Mouse (Mus musculus) layer of hippocampus, adult 18-20 months (tissue): Measurements from ENCODE around the gene Pmm1. TPM values are rescaled to one million over a fixed set of nuclear protein-coding genes. Genes with fewer than 3 reads are reported as not detected.

Experiments used
- total RNA-seq, 2 experiments: library from RNA; stranded (reverse); gene quantifications; 2 replicates each; pipeline ENCODE4 v1.2.3; 2021

Gene Pmm1
- total RNA-seq, 2 experiments from 2014 or later = 216 to 221 TPM

Other genes starting within 250 kb of the Pmm1 start
- 100 to 1,000 TPM; 154 to 159 TPM for gene Zc3h7b, start 215.9 kb downstream of the Pmm1 start, total RNA-seq
- gene Rangap1, start 215.4 kb downstream of the Pmm1 start, total RNA-seq = 100 to 1,000 TPM; 158 to 167 TPM
- gene Tef, start 158.5 kb downstream of the Pmm1 start, total RNA-seq = 100 to 1,000 TPM; 293 to 297 TPM
- gene Tob2, start 102.1 kb downstream of the Pmm1 start, total RNA-seq = 10 to 100 TPM; 33.8 to 45.2 TPM
- 10 to 100 TPM; 34.3 to 36.2 TPM for gene Phf5a, start 89.0 kb downstream of the Pmm1 start, total RNA-seq
- 100 to 1,000 TPM; 452 to 460 TPM for gene Aco2, start 88.6 kb downstream of the Pmm1 start, total RNA-seq
- 10 to 100 TPM; 47.4 to 50.7 TPM for gene Polr3h, start 34.7 kb downstream of the Pmm1 start, total RNA-seq
- 10 to 100 TPM; 71.1 to 72.6 TPM for gene Csdc2, start 24.2 kb downstream of the Pmm1 start, total RNA-seq
- not detected for gene 1700029P11Rik, start 19.6 kb upstream of the Pmm1 start, total RNA-seq
- 10 to 100 TPM; 26.3 to 27.1 TPM for gene Xrcc6, start 26.9 kb upstream of the Pmm1 start, total RNA-seq
- 100 to 1,000 TPM in 1 of 2 experiments, 10 to 100 TPM in 1; 96.5 to 108 TPM for gene Desi1, start 72.9 kb upstream of the Pmm1 start, total RNA-seq
- 100 to 1,000 TPM; 117 TPM for gene Snu13, start 86.7 kb upstream of the Pmm1 start, total RNA-seq
- not detected for gene 4930407I10Rik, start 98.2 kb upstream of the Pmm1 start, total RNA-seq
- gene Mei1, start 109.1 kb upstream of the Pmm1 start, total RNA-seq = under 1 TPM; 0.25 to 0.50 TPM
- 10 to 100 TPM; 12.4 to 12.9 TPM for gene Ccdc134, start 167.0 kb upstream of the Pmm1 start, total RNA-seq
- gene Srebf2, start 186.3 kb upstream of the Pmm1 start, total RNA-seq = 100 to 1,000 TPM; 175 to 189 TPM